Mouse (Mus musculus) CD8-positive naive resting alpha-beta T cell, adult 2 months (primary cell): ENCODE data around the gene Fam117a.

Experiments used
- DNase-seq, 2 experiments: peaks; one replicate each; pipeline ENCODE4 v3.0.0; 2022; ENCODE audit warnings: low read depth in 2 of 2, low spot score in 2 of 2

Gene Fam117a

DNA sequence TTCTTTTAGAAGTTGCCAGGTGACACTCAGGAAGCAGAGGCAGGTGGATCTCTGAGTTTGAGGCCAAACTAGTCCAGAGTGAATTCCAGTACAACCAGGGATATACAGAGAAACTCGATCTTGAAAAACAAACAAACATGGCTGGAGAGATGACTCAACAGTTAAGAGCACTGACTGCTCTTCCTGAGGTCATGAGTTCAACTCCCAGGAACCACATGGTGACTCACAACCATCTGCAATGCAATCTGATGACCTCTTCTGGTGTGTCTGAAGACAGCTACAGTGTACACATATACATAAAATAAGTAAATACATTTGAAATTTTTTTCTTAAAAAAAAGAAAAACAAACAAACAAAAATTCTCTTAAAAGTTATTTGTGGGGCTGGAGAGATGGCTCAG lies 6.2 kb upstream of the Fam117a start:
- no peak for DNase-seq

DNA sequence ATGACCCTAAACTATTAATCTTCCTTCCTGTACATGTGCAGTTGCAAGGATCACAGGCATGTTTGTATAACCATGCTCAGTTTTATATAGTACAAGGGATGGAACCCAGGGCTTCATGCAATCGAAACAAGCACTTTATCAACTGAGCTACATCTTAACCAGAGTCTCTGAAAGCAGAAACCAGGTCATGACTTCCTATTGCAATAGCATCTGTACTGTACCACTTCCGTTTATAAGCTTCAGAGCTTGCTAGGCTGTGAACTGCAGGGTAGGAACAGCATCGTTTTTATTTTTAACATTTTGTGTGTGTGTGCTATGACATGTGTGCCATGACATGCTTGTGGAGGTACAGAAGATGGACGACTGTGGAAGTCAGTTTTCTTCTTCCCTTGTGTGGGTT lies 3.6 kb upstream of the Fam117a start:
- DNase-seq: no peak

DNA sequence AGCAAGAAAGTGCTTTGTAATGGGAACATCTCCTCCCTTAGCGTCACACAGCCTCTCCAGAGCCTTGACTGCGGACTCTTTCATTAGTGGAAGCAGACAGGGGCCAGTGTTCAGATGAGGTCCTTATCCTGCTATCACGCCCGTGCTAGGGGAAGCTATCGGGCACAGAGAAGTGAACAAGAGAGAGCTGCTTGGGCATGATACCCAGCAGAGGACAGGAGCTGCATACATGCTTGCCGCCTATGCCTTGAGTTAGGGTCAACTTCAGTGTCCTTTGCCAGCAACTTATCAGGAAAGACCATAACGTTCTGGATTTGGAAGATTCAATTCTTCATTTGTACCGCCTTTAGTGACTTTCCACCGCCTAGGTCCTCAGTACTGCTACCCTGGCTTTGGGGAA lies 3.0 kb upstream of the Fam117a start:
- DNase-seq: no peak

DNA sequence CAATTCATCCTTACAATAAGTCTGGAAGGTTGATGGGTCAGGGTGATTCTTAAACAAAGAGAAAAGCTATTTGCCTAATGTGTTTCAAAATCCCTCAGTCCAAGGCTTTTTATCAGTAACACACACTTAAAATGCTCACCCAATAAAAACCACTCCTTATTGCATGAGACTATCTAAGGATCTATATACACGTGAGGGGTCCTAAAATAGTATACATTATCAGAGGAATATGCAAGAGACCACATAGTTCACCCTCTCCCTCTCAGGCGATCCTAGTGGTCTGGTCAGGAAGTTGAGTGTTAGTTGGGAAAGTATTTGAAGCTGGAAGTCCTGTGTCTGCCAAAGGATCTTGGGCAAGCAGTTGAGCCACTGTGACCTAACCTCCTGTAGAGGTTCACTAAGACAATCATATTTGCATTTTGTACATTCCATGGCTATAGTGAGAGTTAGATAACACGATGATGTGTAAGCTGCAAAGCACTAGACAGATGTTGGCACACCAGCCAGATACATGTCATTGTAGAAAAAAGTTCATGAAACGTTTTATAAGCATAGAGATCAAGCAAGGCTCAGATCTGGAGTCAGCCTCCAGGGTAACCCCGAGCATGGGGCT lies 2.3 kb upstream of the Fam117a start:
- DNase-seq: no peak

DNA sequence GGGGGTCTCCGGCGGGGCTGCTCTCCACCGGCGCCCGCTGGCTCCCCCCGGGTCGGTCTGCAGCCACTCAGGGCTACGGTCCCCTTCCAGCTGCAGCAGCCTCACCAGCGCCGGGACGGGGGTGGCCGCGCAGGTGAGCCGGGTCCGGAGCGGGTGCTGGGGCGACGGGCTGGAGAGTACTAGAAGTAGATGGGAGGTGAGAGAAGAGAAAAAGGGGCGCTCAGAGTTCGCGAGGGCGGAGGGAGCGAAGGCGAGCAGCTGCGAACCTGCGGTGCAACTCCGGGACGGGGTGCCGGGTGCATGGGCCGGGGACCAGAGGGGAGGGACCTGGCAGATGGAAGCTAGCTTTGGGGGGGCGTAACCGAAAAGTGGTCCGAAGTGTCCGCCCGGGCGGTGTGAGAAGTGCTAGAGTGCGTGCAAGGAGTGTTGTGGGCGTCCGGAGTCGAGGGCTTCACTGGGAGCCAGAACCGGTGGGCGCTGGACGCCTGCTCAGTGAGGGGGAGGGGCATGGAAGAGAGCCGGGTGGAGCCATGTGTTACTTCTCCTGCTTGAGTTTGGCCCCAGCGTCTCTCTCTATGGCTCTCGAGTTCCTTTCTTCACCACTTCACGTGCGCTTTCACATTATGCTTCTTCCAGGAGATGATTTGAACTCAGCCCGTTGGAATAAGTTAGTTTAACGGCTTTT lies 453 bp downstream of the Fam117a start:
- peak; percentile 60 to 63 for DNase-seq

DNA sequence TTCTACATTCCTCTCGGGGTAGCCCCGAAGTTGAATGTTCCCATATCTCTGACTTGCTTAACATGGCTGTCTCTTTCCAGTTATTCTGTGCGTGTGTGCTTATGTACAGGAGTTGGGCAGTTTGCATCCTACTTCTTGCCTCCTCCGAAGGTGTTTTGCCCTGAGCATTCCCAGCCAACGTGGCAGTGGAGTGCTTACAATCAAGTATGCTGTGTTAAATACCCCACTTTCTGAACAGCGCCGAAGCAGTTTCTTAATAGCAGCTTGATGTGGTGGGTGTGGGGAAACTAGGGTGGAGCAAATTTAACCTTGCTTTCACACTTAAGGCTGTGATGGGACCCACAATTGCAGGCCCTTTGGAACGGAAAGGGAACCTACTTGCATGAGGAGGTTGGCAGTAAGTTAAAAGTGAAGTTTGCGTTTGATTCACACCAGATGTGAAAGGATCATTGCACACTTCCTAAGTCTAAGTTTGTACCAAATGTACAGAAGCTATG lies 1.1 kb downstream of the Fam117a start:
- DNase-seq: peak in 1 of 2 experiments; percentile 44

DNA sequence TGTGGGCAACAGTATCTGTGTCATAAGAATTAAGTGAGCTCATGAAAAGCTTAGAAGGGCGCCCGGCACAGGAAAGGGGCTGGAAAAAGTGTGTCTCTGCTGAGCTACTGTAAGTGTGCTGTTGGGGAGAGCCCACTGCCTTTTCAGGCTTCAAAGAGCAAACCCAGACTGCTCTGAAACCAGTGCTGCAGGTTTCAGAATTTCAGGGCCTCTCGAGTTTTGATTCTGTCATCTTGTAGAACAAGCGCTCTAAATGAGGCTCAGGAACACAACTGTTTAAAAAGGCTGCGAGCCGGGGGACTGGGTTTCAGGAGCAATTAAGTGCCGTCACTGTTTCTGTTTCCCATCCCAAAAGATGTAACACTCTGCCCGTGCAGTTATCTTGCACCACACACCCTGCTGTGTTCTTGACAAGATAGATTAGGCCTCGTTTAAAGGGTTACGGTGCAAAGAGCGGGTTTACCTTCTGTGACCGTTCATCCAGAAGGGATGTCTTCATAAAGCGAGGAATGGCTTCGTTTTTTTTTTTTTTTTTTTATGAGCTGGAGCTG lies 2.7 kb downstream of the Fam117a start:
- no peak for DNase-seq

DNA sequence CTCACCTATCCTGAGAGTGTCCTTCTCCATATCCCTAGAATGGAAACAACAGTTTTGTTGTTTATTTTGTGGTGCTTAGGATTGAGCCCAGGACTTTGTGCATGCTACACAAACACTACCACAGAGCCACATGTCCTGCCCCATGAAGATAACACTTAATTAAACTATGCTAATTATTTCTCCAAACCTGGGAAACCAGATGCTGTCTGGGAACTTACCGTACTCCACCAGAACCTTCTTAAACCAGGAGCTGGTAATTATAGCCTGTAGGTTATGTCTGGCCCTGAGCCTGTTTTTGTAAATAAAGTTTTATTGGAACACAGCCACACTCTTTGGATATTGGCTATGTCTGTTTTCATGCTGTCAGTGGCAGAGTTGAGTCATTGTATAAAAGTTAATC lies 3.4 kb downstream of the Fam117a start:
- DNase-seq: no peak

DNA sequence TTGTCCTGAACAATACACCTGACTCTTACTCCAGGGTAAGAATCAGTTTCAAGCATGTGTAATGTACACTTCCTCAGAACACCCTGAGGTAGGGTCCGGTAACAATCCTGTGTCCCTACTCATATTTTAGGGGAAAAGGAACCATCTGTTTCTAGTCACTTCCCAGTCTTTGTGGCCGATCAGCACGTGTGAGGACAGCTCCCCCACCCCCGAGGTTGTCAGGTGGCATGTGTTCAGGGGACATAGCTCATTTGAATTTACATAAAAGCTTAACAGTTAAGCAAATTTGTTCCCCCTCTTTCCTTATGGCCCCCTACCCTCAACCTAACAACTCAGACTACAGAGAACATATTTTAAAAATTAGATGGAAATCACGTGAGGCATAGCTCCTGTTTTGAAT lies 3.8 kb downstream of the Fam117a start:
- DNase-seq: no peak

DNA sequence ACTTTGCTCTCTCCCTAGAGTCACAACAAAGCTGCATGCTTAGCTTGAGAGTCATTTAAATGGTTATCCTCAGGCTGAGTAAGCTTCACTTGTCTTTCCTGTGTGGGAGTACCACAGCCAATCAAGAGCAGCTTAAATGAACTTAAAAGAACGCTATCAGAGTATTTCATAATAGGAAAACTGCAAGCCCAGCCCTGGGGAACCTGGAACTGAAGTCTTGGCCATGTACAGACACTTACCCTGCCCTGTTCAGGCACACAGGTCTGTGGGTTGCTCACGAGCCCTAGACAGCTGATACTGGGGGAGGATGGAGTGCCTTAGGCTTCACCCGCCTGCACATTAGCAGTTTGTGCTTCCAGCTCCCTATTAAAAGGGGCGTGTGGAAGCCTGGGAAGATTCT lies 6.4 kb downstream of the Fam117a start:
- no peak for DNase-seq

DNA sequence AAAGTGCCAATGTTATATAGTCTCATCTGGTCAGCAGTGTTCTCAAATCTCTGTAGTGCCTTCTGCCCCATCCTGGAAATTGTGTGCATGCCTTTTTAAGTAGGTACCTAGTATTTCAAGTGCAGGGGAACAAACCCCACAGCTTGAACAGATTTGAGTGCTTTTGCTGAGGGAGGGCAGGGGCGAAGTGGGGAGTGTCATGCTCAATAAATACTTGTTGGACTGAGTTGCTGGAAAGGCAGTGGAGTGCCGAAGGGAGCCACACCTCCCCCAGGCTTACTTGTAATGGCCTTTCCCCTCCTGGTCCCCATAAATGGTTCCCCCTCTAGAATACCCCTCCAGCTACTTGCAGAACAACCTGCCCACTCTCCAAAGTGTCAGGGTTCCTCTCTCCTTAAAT lies 7.4 kb downstream of the Fam117a start:
- DNase-seq: no peak

DNA sequence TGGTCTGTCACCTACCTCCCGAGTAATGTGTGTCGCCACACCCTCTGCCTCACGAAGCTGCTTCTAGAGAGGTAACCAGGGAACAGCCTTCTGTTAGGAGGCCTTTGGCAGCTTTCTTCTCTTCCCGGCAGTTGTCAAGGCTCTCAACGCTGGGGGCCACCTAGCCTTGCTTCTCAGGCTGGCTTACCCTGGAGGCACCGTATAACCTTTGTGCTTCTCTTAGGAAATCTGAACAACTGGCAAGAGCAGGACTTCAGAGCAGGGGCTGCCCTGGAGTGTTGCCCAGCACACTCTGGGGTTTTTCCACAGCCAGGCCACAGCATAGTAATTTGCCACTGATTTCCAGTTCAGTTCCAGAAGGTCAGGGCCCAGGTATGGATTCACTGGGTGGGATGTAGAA lies 13.5 kb downstream of the Fam117a start:
- no peak for DNase-seq

DNA sequence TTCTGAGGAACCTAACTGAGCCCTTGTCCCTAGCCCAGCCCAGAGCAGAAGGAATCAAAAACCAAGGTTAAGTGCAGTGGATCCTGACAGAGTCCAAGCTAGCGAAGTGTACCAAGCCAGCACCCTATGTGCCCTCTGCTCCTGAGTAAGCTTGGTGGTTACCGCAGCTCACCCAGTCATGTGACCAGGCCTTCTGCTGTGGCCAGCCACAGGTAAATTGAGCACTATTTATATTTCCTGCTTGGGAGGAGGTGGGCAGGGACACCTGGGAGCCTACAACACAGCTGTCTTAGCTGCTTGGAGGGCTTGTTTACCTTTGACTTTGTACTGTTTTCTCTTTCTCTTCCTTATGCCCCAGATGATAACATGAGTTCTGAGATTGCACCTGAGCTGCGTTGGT lies 14.1 kb downstream of the Fam117a start:
- peak in 1 of 2 experiments; percentile 32 for DNase-seq

DNA sequence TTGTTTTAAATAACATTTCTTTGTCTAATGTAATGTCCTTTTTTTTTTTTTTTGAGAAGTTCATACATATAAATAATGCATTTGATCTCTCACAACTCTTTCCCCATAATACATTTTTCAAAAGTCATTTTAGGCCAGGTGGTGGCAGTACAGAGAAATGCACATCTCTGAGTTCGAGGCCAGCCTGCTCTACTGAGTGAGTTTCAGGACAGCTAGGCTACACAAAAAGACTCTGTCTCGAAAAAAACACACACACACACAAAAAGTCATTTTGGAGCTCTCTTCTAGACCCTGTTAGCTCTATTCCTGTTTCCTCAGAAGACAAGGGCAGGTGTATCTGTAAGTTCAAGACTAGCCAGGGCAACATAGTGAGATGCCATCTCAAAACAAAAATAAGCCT lies 15.9 kb downstream of the Fam117a start:
- no peak for DNase-seq

DNA sequence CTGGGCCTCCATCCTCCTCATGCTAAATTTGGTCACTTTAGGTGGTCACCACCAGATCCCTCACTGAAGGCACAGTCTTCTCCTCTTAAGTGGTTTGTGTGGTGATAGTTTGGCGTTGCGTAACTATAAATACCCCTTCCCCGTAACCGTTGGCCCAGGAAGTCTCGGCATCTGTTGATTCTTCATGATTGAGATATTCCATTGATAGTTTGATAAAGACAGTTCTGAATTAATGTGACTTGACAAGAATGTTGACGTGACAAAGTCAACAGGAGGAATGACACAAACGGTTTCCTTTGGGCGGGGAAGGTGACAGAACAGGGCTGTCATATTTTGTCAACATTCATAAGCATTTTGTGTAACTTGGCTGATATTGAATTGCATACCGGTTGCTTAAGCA lies 16.4 kb downstream of the Fam117a start:
- DNase-seq: no peak

DNA sequence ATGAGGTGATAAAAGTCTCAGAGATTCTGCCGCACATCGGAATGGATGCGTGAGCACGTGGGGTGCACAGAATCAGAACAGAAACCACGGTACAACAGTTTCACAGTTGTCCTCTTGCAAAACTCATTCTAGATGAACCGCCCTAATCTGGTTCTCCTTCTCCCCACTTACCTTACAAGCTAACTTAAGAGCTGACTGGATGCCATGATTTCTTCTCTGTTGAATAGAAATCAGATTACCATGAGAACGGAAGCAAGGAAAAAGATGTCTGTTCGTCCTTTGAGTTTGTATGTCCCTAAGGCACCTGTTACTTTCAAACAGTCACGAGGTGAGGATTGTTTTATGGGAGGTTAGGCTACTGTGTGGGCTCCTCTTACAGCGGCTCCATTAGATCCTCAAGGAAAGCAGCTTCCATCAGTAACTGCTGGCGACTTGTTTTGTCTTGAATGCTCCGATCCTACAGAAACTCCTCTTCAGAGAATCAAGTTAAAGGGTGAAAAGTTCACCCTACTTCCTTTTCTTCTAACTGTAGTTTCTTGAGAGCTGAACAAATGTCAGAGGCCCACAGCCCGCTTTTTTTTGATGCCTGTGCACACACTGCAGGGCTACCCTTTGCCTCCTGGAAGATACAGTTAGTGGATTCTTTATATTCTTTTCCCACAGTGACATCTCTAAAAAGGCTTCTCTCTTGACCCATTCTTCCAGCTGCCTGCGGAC lies 17.6 kb downstream of the Fam117a start:
- no peak for DNase-seq

DNA sequence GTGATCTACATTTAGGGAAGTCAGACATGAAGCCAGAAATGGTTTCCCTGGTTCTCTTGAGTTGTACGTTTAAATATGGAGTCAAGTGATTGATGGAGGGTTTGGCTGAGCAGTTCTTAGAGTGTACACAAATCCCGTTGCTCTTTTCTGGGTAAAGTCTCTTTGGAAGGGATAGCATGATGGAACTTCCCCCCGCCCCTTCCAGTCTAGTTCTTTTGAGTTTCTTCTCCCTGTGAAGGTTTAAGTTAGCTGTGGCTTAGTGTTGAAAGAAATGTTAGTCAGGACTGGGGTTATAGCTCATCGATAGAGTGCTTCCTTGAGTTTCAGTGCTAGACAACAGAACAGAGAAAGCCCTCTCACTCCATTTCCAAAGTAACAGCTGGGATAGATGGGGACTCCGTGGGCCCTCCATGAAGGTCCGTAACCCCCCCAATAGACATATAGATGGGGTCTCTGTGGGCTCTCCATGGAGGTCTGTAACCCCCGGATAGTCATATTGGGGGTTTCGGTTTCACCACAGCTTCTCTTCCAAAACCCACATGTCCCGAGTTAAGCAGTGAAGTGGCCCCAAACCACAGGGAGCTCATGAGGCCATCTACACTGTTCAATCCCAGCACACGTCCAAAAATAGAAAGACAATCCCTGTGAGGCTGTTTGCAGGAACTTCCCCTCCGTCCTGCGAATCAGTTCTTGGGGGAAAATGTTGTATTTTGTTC lies 18.3 kb downstream of the Fam117a start:
- no peak for DNase-seq

DNA sequence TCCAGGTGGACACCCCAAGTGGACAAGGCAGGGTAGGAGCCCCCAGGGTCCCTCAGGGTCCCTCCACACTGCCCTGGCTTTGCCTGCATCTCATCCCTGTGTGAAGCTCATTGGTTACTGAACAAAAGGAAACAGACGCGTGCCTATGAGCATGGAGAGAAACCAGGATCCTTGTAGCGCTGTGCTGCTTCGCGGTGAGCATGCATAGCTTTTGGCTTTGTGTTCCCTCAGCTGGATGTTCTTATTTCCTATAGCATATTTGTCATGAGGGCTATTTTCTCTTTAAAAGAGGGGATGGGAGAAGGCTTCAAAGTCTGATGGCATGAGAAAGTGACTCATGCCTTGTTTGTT lies 18.8 kb downstream of the Fam117a start:
- no peak for DNase-seq

DNA sequence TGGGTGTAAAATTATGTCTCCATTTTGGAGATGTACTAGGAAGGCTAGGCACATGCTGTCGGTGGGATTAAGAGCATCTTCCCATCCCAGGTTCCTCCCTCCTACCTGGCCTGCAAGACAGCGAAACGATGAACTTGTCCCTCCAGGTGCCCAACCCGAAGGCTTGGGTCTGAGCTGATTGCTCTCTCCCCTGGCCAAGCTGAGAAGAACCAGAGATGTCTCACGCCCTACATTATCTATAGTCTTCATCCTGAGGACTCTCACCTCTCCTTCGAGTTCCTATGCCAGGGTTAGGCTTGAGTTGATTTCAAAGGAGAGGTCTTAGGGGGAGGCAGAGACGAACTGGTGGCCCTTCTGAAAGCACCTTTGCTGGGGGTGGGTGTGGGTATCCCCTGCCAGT lies 19.2 kb downstream of the Fam117a start:
- DNase-seq: no peak

DNA sequence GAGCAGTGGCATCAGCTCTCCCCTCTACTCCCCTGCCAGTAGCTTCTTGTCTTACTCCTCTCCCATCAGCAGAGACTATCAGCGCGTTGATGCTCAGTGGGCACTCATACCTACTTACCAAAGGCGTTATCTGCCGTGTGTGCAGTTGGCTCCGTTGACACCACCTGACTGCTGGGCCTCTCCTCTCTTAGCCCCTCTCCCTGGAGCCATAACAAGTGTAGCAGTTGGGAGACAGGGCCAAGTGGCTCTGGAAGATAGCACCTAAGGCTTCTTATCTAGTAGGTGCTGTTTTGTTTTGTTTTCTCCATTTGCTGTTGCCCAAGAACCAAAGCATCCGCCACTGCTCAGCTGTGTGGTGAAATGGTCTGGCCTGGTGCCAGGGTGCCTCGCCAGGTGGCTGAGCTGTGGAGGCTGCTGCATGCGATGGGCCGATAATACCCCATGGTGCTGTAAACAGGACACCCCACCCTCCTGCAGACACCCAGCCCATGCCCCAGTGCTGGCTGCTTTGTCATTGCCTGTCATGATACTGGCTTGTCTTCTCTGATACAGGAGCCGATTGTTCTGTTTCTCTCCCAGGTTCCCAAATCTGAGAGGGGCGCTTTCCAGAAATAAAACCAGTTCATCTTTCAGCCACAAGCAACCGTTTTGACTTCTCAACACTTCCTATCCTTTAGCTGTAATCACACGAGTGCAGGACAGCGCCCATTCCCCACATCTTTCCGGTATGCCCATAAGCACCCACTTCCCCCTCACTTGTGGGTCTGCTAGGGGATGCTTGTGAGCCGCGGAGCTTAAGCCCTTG lies 19.9 kb downstream of the Fam117a start:
- peak; percentile 91 to 95 for DNase-seq

DNA sequence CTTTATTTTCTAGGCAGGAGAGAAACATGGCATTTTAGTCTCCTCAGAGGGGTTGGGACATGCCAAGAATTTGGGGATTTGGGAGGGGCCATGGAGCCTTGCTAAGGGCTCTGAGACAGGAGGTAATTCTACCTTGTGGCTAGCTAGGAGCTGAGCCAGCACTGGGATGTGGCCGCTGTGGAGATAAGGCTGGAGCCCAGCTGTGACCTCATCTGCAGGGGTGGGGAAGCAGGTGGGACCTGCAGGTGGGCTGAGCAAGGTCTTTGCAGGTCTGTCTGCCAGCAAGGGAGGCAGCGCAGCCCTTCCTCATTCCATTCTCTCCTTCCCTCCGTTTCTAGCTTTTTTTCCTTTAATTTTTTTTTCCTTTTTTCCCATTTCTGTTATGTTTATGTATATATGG lies 21.4 kb downstream of the Fam117a start:
- no peak for DNase-seq
